Mouse (Mus musculus) neural tube, embryonic 11.5 days (tissue): Measurements from ENCODE around the gene Coq10b. TPM values are rescaled to one million over a fixed set of nuclear protein-coding genes. Genes with fewer than 3 reads are reported as not detected.

Source experiments
- ATAC-seq: fragments of 200-750 bp; cut with Nextera tagmentation; 2 replicates; pipeline ENCODE4 v1.8.0; 2017; ENCODE audit warnings: moderate number of reproducible peaks, mild to moderate bottlenecking, moderate TSS enrichment, moderate library complexity; ENCODE audit not compliant: insufficient read depth, low FRiP score, low TSS enrichment
- DNase-seq: peaks from one replicate; pipeline ENCODE4 v3.0.0-alpha.2; 2015; ENCODE audit warnings: low spot score
- H3K27ac ChIP-seq: fragments of 300-500 bp; sonication (generic); 2 replicates; pipeline ENCODE4 v1.5.1; 2014; ENCODE audit warnings: low read depth, mild to moderate bottlenecking, low read length
- H3K27me3 ChIP-seq: fragments of 300-500 bp; sonication (generic); 2 replicates; pipeline ENCODE4 v1.6.1; 2014; ENCODE audit warnings: mild to moderate bottlenecking, low read length, mixed read lengths; ENCODE audit not compliant: control insufficient read depth, insufficient read depth
- H3K36me3 ChIP-seq: fragments of 300-500 bp; sonication (generic); 2 replicates; pipeline ENCODE4 v1.6.1; 2014; ENCODE audit warnings: mild to moderate bottlenecking, low read length, moderate library complexity, mixed read lengths; ENCODE audit not compliant: control insufficient read depth, insufficient read depth
- H3K4me1 ChIP-seq: fragments of 300-500 bp; sonication (generic); 2 replicates; pipeline ENCODE4 v1.6.1; 2014; ENCODE audit warnings: low read length, mixed read lengths; ENCODE audit not compliant: control insufficient read depth, insufficient read depth
- H3K4me2 ChIP-seq: fragments of 300-500 bp; sonication (generic); 2 replicates; pipeline ENCODE4 v1.6.1; 2014; ENCODE audit warnings: low read depth, mild to moderate bottlenecking, moderate library complexity
- H3K4me3 ChIP-seq: fragments of 300-500 bp; sonication (generic); 2 replicates; pipeline ENCODE4 v1.5.1; 2014; ENCODE audit warnings: low read depth, low read length
- H3K9ac ChIP-seq: fragments of 300-500 bp; sonication (generic); 2 replicates; pipeline ENCODE4 v1.6.1; 2014; ENCODE audit warnings: mild to moderate bottlenecking, low read length
- H3K9me3 ChIP-seq: fragments of 300-500 bp; sonication (generic); 2 replicates; pipeline ENCODE4 v1.6.1; 2016; ENCODE audit warnings: low read length; ENCODE audit not compliant: control insufficient read depth
- WGBS: fragments of 180-500 bp; shearing (Covaris S2); extraction: QIAGEN DNeasy Blood & Tissue Kit; methylation state at CpG from one replicate; pipeline ENCODE4 v1.1.7; 2014; 5-methylcytosine and 5-hydroxymethylcytosine counted together
- polyA plus RNA-seq: library from polyadenylated mRNA; unstranded; fragments of >200 nt; fragmentation: Nextera tagmentation; extraction: Ambion mirVana; gene quantifications from 2 replicates; pipeline ENCODE4 v1.2.1, GENCODE M21; 2014

The Coq10b gene
- polyA plus RNA-seq, 1 experiment from 2014 or later: 31.9 TPM

GRCm38 (mm10) chr1:55087932-55088610, 35.5 kb downstream of the Coq10b start, which contains the start of the genes Hspe1 and Hspd1:
Hspe1 (plus strand) TSS chr1:55088132.
Hspd1 (minus strand) TSS chr1:55088243.
- peak; percentile 93 for ATAC-seq

GRCm38 (mm10) chr1:55088611-55089497, 36.3 kb downstream of the Coq10b start:
- Histone ChIP-seq H3K36me3 (peaks cover 5% of the 10 kb centered on the region), H3K9ac (peak overlapping the region; percentile 96), H3K9me3 (no peaks in the 10 kb centered on the region), H3K27ac (peak overlapping the region; percentile 92), H3K27me3 (no peaks in the 10 kb centered on the region), H3K4me3 (peak overlapping the region; percentile 91), H3K4me1 (peaks cover 18% of the 10 kb centered on the region), H3K4me2 (peak overlapping the region; percentile 84)
- DNase-seq: no peak
- 10% methylated on average over 16 of the region's 16 CpGs for WGBS
- ATAC-seq: no peak; the same call in 1 of the 2 replicates

More at GRCm38 (mm10) chr1:55087932-55088610, 35.5 kb downstream of the Coq10b start, which contains the start of the genes Hspe1 and Hspd1:
- peaks cover 9% of the 10 kb centered on the region for H3K36me3 ChIP-seq
- H3K27ac ChIP-seq: peak within 1 kb of the TSS; percentile 92
- peaks cover 18% of the 10 kb centered on the region for H3K4me1 ChIP-seq
- no peaks in the 10 kb centered on the region for H3K9me3 ChIP-seq
- peak within 1 kb of the TSS; percentile 84 for H3K4me2 ChIP-seq
- H3K9ac ChIP-seq: peak within 1 kb of the TSS; percentile 96
- no peaks in the 10 kb centered on the region for H3K27me3 ChIP-seq
- H3K4me3 ChIP-seq: peak within 1 kb of the TSS; percentile 91
- DNase-seq: peak; percentile 99
- WGBS: under 1% methylated on average over 62 of the region's 76 CpGs

- DNase-seq (no peak), ATAC-seq (no peak)
- peak overlapping the region; percentile 84 for H3K4me2 ChIP-seq
- no peak overlapping the region for H3K27ac ChIP-seq
- no peaks in the 10 kb centered on the region for H3K9me3 ChIP-seq
- H3K9ac ChIP-seq: peak overlapping the region; percentile 43; the same call in 1 of the 2 replicates
- peak overlapping the region; percentile 91 for H3K4me3 ChIP-seq
- peaks cover 3% of the 10 kb centered on the region for H3K36me3 ChIP-seq
- H3K27me3 ChIP-seq: no peaks in the 10 kb centered on the region
- 90% methylated on average over 5 of the region's 5 CpGs for WGBS
- H3K4me1 ChIP-seq: peaks cover 18% of the 10 kb centered on the region
Observed at GRCm38 (mm10) chr1:55089498-55090064, 37.0 kb downstream of the Coq10b start.

GRCm38 (mm10) chr1:55092056-55092455, 39.5 kb downstream of the Coq10b start:
- 94% methylated on average over 2 of the region's 2 CpGs for WGBS
- ATAC-seq: no peak
- no peaks in the 10 kb centered on the region for H3K27me3 ChIP-seq
- no peak overlapping the region for H3K4me2 ChIP-seq
- no peak for DNase-seq
- H3K27ac ChIP-seq: no peak overlapping the region
- H3K4me1 ChIP-seq: peaks cover 8% of the 10 kb centered on the region
- H3K9me3 ChIP-seq: no peaks in the 10 kb centered on the region
- H3K36me3 ChIP-seq: no peaks in the 10 kb centered on the region
- H3K9ac ChIP-seq: no peak overlapping the region
- no peak overlapping the region for H3K4me3 ChIP-seq

- Histone ChIP-seq H3K36me3 (no peaks in the 10 kb centered on the region), H3K27ac (no peak overlapping the region), H3K4me3 (no peak overlapping the region), H3K9me3 (no peaks in the 10 kb centered on the region), H3K27me3 (no peaks in the 10 kb centered on the region), H3K9ac (no peak overlapping the region), H3K4me2 (no peak overlapping the region), H3K4me1 (peaks cover 8% of the 10 kb centered on the region)
- WGBS: 77% methylated on average over 1 of the region's 1 CpGs
- ATAC-seq: no peak
- DNase-seq: no peak
Observed at GRCm38 (mm10) chr1:55092469-55092868, 39.9 kb downstream of the Coq10b start.

- 91% methylated on average over 9 of the region's 9 CpGs for WGBS
- no peak overlapping the region for H3K27ac ChIP-seq
- H3K9ac ChIP-seq: no peak overlapping the region
- no peaks in the 10 kb centered on the region for H3K4me1 ChIP-seq
- no peak overlapping the region for H3K4me2 ChIP-seq
- ATAC-seq (no peak), DNase-seq (no peak)
- no peaks in the 10 kb centered on the region for H3K9me3 ChIP-seq
- H3K4me3 ChIP-seq: no peak overlapping the region
- H3K36me3 ChIP-seq: no peaks in the 10 kb centered on the region
- no peaks in the 10 kb centered on the region for H3K27me3 ChIP-seq
Observed at GRCm38 (mm10) chr1:55106919-55107585, 54.5 kb downstream of the Coq10b start.

GRCm38 (mm10) chr1:55107644-55108043, 55.1 kb downstream of the Coq10b start:
- Histone ChIP-seq H3K27ac (no peak overlapping the region), H3K27me3 (no peaks in the 10 kb centered on the region), H3K9ac (no peak overlapping the region), H3K4me3 (no peak overlapping the region), H3K4me2 (no peak overlapping the region), H3K9me3 (no peaks in the 10 kb centered on the region), H3K36me3 (no peaks in the 10 kb centered on the region), H3K4me1 (no peaks in the 10 kb centered on the region)
- DNase-seq (no peak), ATAC-seq (no peak)
- WGBS: 88% methylated on average over 1 of the region's 1 CpGs

- no peaks in the 10 kb centered on the region for H3K4me1 ChIP-seq
- H3K27me3 ChIP-seq: no peaks in the 10 kb centered on the region
- H3K9ac ChIP-seq: no peak overlapping the region
- H3K4me3 ChIP-seq: no peak overlapping the region
- no peaks in the 10 kb centered on the region for H3K9me3 ChIP-seq
- 54% methylated on average over 2 of the region's 2 CpGs for WGBS
- H3K36me3 ChIP-seq: no peaks in the 10 kb centered on the region
- H3K4me2 ChIP-seq: no peak overlapping the region
- no peak overlapping the region for H3K27ac ChIP-seq
- ATAC-seq (no peak), DNase-seq (no peak)
Observed at GRCm38 (mm10) chr1:55108473-55108872, 55.9 kb downstream of the Coq10b start.
